Mouse (Mus musculus) MEL-GATA-1-ER (cell line): ENCODE measurements around the gene Olfm1.

ENCODE experiments used
- DNase-seq: peaks from one replicate; pipeline ENCODE4 v3.0.0-alpha.2; 2012; ENCODE audit warnings: low read depth; ENCODE audit errors: extremely low read depth

Gene Olfm1

GRCm38 (mm10) chr2:28235129-28235528 is 42.3 kb downstream of the Olfm1 start:
- DNase-seq, result no peak

GRCm38 (mm10) chr2:28236447-28236846 is 43.7 kb downstream of the Olfm1 start:
- DNase-seq, result no peak

- DNase-seq, result no peak
Observed at GRCm38 (mm10) chr2:28239616-28240015, 46.8 kb downstream of the Olfm1 start.

GRCm38 (mm10) chr2:28240920-28241319 is 48.1 kb downstream of the Olfm1 start:
- no peak for DNase-seq

GRCm38 (mm10) chr2:28241520-28242221 is 48.9 kb downstream of the Olfm1 start:
- DNase-seq, result no peak

DNA sequence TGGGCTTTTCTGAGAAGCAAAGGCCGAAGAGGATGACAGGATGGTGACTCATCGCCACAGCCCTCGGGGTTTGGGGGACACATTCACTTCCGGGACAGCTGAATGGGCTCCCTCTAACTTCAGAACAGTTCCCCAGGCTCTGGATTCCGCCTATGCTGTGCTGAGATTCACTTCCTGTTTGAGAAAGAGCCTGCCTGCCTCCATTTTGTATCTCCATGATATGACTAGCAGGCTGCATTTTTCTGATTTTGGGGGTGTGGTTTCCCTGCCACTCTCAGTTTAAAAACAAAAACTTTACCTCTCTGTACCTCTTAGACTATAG is 49.4 kb downstream of the Olfm1 start:
- no peak for DNase-seq

DNA sequence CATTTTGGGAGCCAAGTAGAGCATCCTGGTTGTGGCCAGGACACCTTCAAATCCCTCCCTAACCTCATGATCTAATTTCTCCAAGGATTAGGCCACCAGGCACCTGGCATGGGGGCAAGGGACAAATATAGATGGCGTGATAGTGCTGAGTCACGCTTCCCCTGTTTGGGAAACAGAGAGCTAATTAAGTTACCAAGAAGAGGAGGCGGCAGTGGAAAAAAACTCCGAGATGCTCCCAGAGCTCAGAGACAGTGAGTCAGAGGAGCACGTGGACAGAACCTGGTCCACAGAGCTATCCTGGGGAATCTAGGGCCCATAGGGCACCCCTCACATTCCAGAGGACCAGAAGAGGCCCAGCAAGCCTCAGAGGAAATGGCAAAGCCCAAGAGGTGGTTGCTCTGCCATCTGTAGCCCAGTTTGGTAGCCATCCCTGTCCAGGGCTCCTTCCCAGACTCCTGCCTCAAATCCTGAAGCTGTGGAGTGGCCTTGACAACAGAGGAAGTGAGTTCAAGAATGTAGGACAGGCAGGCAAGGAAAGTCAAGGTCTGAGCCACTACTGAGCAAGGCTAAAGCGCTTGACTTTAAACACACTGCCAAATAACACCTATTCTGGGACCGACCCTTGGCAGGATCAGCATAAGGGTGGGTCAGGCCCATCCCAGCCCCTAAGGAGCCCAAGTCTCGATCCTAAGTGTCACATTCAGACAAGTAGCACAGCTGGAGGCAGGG is 52.0 kb downstream of the Olfm1 start:
- no peak for DNase-seq

DNA sequence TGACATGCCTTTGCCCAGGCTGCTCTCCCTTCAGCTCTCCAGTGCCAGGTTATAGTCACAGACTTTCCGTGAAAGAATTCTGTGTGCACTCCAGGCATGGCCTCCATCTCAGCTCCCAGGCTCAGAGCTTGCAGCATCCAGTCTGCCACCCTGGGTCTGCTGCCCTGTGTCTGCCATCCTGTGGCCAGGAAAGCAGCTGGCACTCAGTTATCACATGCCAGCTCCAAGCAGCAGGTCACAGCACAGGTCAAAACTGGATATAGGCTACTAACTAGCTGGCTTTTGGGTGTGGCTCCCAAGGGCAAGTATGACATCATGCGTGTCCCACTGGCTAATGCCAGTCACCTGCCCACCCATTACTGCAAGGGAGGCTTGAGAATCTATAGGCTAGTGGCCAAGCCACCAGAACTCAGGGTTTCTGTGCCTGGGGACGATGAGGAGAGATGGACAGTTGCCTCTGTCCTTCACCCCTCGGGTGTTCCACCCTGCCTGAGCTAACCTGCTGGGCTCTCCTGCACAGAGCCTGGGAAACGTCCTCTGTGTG is 53.4 kb downstream of the Olfm1 start:
- DNase-seq, result no peak

GRCm38 (mm10) chr2:28247098-28247497 is 54.3 kb downstream of the Olfm1 start:
- no peak for DNase-seq

DNA sequence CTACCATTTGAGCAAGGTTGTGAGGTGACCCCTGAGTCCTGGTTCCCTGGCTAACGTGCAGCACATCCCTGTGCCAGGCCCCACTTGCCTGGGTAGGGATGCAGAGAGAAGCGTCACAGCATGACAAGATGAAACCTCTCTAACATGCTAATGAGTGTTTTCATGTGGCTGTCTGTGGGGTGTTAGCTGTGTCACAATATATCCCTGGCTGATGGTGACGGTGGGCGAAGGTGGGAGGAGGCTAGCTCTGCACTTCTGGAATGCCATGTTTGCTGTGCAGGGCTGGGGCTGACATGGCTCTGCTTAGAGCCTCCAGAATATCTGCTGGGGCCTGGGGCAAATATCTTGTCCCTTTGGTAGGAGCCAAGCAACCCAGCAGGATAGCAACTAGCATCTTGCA is 59.8 kb downstream of the Olfm1 start:
- no peak for DNase-seq

DNA sequence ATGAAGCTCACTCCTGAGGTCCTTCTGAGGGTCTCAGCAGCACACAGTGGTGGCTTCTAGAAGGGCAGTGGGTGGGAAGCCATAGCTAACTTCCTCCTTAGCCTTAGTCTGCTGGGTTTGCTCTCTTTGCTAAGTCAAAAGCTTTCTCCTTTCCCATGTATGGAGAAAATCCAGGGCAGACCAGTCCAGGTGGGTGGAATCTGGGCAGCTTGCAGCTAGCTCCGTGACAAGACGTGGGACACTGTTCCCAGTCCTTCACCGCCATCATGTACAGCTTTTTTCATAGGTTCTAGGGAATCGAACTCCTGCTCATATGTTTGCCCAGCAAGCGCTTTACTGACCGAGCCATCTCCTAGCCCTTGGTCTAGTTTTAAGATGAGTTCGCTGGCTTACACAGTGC is 63.2 kb downstream of the Olfm1 start:
- DNase-seq, result no peak

- DNase-seq, result no peak
Observed at GRCm38 (mm10) chr2:28261438-28261837, 68.6 kb downstream of the Olfm1 start.

- DNase-seq, result no peak
Observed at GRCm38 (mm10) chr2:28267776-28268275, 75.0 kb downstream of the Olfm1 start.

DNA sequence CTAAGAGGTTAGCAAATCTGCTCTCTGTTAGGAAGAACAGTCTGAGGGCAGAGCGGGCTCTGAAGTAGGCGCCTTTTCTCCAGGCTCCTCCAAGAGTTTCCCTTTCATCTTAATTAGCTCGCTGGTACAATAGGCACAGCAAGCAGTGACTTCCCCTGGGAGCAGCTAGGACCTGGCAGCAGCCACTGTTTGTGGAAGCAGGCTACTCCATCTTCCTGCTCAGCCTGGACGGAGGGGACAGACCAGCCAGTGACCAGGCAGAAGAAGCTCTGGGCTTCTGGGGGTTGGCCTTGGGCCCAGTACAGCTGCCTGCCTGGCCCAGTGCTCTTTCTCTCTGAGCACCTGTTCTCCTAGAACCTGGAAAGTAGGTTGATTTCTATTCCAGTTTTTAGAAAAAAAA is 77.8 kb downstream of the Olfm1 start:
- no peak for DNase-seq

GRCm38 (mm10) chr2:28272218-28272965 is 79.6 kb downstream of the Olfm1 start:
- DNase-seq, result no peak

GRCm38 (mm10) chr2:28274006-28274405 is 81.2 kb downstream of the Olfm1 start:
- no peak for DNase-seq

GRCm38 (mm10) chr2:28275345-28275744 is 82.6 kb downstream of the Olfm1 start:
- no peak for DNase-seq

- peak; percentile 10 for DNase-seq
Observed at GRCm38 (mm10) chr2:28278150-28278549, 85.4 kb downstream of the Olfm1 start.

DNA sequence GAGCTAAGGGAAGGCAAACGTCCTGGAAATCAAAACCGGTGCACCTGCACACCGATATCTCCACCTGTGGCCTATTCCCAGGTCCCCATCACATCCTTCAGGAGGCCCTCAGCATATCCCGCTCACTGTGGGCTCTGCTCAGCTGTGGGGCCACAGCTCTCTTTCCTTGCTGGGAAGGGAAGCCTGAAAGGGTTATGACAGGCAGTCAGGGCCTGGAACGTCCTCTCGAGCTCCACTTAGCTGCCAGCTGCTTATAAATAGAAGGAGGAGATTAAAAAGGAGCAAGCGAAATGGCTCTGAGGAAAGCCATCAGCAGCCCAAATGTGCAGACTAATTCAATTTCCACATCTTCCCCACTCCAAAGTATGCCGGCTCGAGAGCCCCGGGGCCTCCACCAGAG is 86.1 kb downstream of the Olfm1 start:
- no peak for DNase-seq
